10 mouse cellular contexts compared by ENCODE assay signal in the genomic region with DNA sequence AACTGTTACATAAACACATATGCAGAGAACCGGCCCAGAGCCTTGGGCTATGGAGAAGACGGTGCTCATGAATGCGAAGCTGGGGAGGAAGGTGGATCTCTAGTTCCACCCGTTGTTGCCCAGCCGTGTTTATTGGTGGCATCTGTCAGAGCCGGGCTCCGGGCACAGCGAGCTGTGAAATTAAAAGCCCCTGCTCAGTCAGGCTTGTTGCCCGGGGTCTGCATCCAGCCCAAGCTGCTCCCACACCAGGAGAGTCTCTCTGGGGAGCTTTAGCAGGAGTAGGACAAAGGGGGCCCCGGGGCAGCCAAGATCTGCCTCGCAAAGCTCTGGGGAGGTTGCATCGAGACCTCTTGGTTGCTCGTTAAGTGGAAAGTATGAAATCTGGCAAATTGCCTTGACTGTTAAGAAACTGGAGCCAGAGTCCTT. TPM values are rescaled to one million over a fixed set of nuclear protein-coding genes. Genes with fewer than 3 reads are reported as not detected.
DNase-seq lines count a peak whose midpoint lies in the region; ATAC-seq and TF ChIP-seq lines count a peak whose summit lies in the region.
"Had no signal": no experiment of that assay in that cellular context is flagged by ENCODE, and none has a peak within 500 bp of the region (broad histone marks: within the 10 kb centered on the region; RNA-seq: fewer than 3 reads in every experiment).

No protein-coding gene starts in this region.

- H3K4me2 ChIP-seq in forebrain, embryonic 15.5 days (replicated peaks): no peak overlapping the region
- peak overlapping the region; percentile 58 for H3K4me2 ChIP-seq in kidney, embryonic 15.5 days
- no peak overlapping the region for H3K4me2 ChIP-seq in midbrain, postnatal 0 days (ENCODE audit: low read depth, low read length, poor library complexity, severe bottlenecking)

- peak; percentile 56 for ATAC-seq in forebrain, embryonic 15.5 days (replicated peaks)
- ATAC-seq in kidney, embryonic 15.5 days (replicated peaks; ENCODE audit: low FRiP score): peak; percentile 65
- no peak for ATAC-seq in midbrain, postnatal 0 days (ENCODE audit: low FRiP score)
- ATAC-seq in CD4-positive, CD25-positive, alpha-beta regulatory T cell, adult 4 months: no peak

- no peak overlapping the region for H3K9ac ChIP-seq in forebrain, embryonic 15.5 days (replicated peaks)
- peak overlapping the region; percentile 31; the same call in 1 of the 2 replicates for H3K9ac ChIP-seq in kidney, embryonic 15.5 days
- H3K9ac ChIP-seq in midbrain, postnatal 0 days (replicated peaks; ENCODE audit: low read length, poor library complexity, severe bottlenecking): 0 out of 2 replicates have a peak overlapping the region, but pooled peaks have one; percentile 5

- 20% methylated on average over 13 of the region's 13 CpGs for WGBS in forebrain, embryonic 15.5 days
- WGBS in kidney, embryonic 15.5 days: 25% methylated on average over 13 of the region's 13 CpGs
- WGBS in midbrain, postnatal 0 days: 30% methylated on average over 13 of the region's 13 CpGs

- H3K9me3 ChIP-seq in forebrain, embryonic 15.5 days: no peaks in the 10 kb centered on the region
- H3K9me3 ChIP-seq in kidney, embryonic 15.5 days (replicated peaks): no peaks in the 10 kb centered on the region
- H3K9me3 ChIP-seq in midbrain, postnatal 0 days (ENCODE audit: low read length): no peaks in the 10 kb centered on the region
- H3K9me3 ChIP-seq: megakaryocyte, embryonic 14.5 days had no signal

- H3K27me3 ChIP-seq in forebrain, embryonic 15.5 days: no peaks in the 10 kb centered on the region
- H3K27me3 ChIP-seq in kidney, embryonic 15.5 days: no peaks in the 10 kb centered on the region
- H3K27me3 ChIP-seq in midbrain, postnatal 0 days (ENCODE audit: insufficient read depth, low read length): no peaks in the 10 kb centered on the region
- H3K27me3 ChIP-seq: megakaryocyte, embryonic 14.5 days had no signal

- H3K27ac ChIP-seq in forebrain, embryonic 15.5 days (replicated peaks): peak overlapping the region; percentile 44
- peak overlapping the region; percentile 81 for H3K27ac ChIP-seq in kidney, embryonic 15.5 days
- peak overlapping the region; percentile 13 for H3K27ac ChIP-seq in midbrain, postnatal 0 days (ENCODE audit: low read depth, low read length)

- no peak overlapping the region for H3K4me3 ChIP-seq in forebrain, embryonic 15.5 days
- H3K4me3 ChIP-seq in kidney, embryonic 15.5 days (replicated peaks): 0 out of 2 replicates have a peak overlapping the region, but pooled peaks have one; percentile 8
- no peak overlapping the region for H3K4me3 ChIP-seq in midbrain, postnatal 0 days (ENCODE audit: low read depth, low read length)
- H3K4me3 ChIP-seq: megakaryocyte, embryonic 14.5 days had no signal

- H3K36me3 ChIP-seq in forebrain, embryonic 15.5 days: no peaks in the 10 kb centered on the region
- H3K36me3 ChIP-seq in kidney, embryonic 15.5 days: 0 out of 2 replicates have a peak, but pooled peaks cover 3% of the 10 kb centered on the region
- 0 out of 2 replicates have a peak, but pooled peaks cover 10% of the 10 kb centered on the region for H3K36me3 ChIP-seq in midbrain, postnatal 0 days (ENCODE audit: insufficient read depth, low read length)

- peaks cover 20% of the 10 kb centered on the region for H3K4me1 ChIP-seq in forebrain, embryonic 15.5 days
- peaks cover 29% of the 10 kb centered on the region for H3K4me1 ChIP-seq in kidney, embryonic 15.5 days
- peaks cover 8% of the 10 kb centered on the region for H3K4me1 ChIP-seq in midbrain, postnatal 0 days (ENCODE audit: insufficient read depth, low read length)

- DNase-seq in kidney, adult 18-20 months: peak; percentile 39
- no peak for DNase-seq in kidney, adult 11 months
- DNase-seq in midbrain, postnatal 0 days (ENCODE audit: low spot score): peak; percentile 69
- no peak for DNase-seq in cerebellum, adult 11-12 months
- no peak for DNase-seq in thymus, adult 18-20 months
- DNase-seq: cerebellum, postnatal 36 days had no signal

- no peak for TF ChIP-seq CTCF in midbrain, postnatal 0 days (IDR thresholded peaks at IDR 0.05)

RNA-seq across cellular contexts. Expression of a gene that starts 22.2 kb away (rescaled TPM):
- 11.4 and 12.4 TPM in 2 replicates for polyA plus RNA-seq in forebrain, embryonic 15.5 days (2015; fragmentation: Nextera tagmentation; extraction: Ambion mirVana)
- polyA plus RNA-seq in kidney, embryonic 15.5 days (2015; fragmentation: Nextera tagmentation; extraction: Ambion mirVana): 3.0 and 3.6 TPM in 2 replicates
- 37.2 and 47.8 TPM in 2 replicates for total RNA-seq in midbrain, postnatal 0 days (2014; rRNA removed)
- 41.7 and 45.3 TPM in 2 replicates for polyA plus RNA-seq in midbrain, postnatal 0 days (2015; fragmentation: Nextera tagmentation; extraction: Ambion mirVana)
- polyA plus RNA-seq in CD4-positive, CD25-positive, alpha-beta regulatory T cell, adult 4 months (2017; shearing (Covaris generic)): 100 to 1,000 TPM in 1 of 2 experiments, 10 to 100 TPM in 1; 80.6 to 101 TPM

RNA-seq across cellular contexts. Expression of a gene that starts 31.7 kb away (rescaled TPM):
- polyA plus RNA-seq in forebrain, embryonic 15.5 days (2015; fragmentation: Nextera tagmentation; extraction: Ambion mirVana): 13.6 and 13.7 TPM in 2 replicates
- 11.0 and 11.1 TPM in 2 replicates for polyA plus RNA-seq in kidney, embryonic 15.5 days (2015; fragmentation: Nextera tagmentation; extraction: Ambion mirVana)
- 5.3 and 5.9 TPM in 2 replicates for total RNA-seq in midbrain, postnatal 0 days (2014; rRNA removed)
- 7.2 and 8.8 TPM in 2 replicates for polyA plus RNA-seq in midbrain, postnatal 0 days (2015; fragmentation: Nextera tagmentation; extraction: Ambion mirVana)
- 10 to 100 TPM; 17.1 to 20.8 TPM for polyA plus RNA-seq in CD4-positive, CD25-positive, alpha-beta regulatory T cell, adult 4 months (2017; shearing (Covaris generic))

RNA-seq across cellular contexts. Expression of a gene that starts 42.1 kb away (rescaled TPM):
- 16.0 and 16.9 TPM in 2 replicates for polyA plus RNA-seq in forebrain, embryonic 15.5 days (2015; fragmentation: Nextera tagmentation; extraction: Ambion mirVana)
- 15.3 and 19.2 TPM in 2 replicates for polyA plus RNA-seq in kidney, embryonic 15.5 days (2015; fragmentation: Nextera tagmentation; extraction: Ambion mirVana)
- 13.3 and 16.2 TPM in 2 replicates for total RNA-seq in midbrain, postnatal 0 days (2014; rRNA removed)
- polyA plus RNA-seq in midbrain, postnatal 0 days (2015; fragmentation: Nextera tagmentation; extraction: Ambion mirVana): 17.1 and 19.7 TPM in 2 replicates
- polyA plus RNA-seq in CD4-positive, CD25-positive, alpha-beta regulatory T cell, adult 4 months (2017; shearing (Covaris generic)): 1 to 10 TPM; 3.4 to 4.3 TPM

RNA-seq across cellular contexts. Expression of a gene that starts 58.9 kb away (rescaled TPM):
- 82.0 and 82.9 TPM in 2 replicates for polyA plus RNA-seq in forebrain, embryonic 15.5 days (2015; fragmentation: Nextera tagmentation; extraction: Ambion mirVana)
- 82.5 and 90.5 TPM in 2 replicates for polyA plus RNA-seq in kidney, embryonic 15.5 days (2015; fragmentation: Nextera tagmentation; extraction: Ambion mirVana)
- total RNA-seq in midbrain, postnatal 0 days (2014; rRNA removed): 26.1 and 26.5 TPM in 2 replicates
- polyA plus RNA-seq in midbrain, postnatal 0 days (2015; fragmentation: Nextera tagmentation; extraction: Ambion mirVana): 76.3 and 81.8 TPM in 2 replicates
- polyA plus RNA-seq in CD4-positive, CD25-positive, alpha-beta regulatory T cell, adult 4 months (2017; shearing (Covaris generic)): 10 to 100 TPM; 36.5 to 41.5 TPM

Comparison
In these comparisons a context has a peak if more than half of its experiments do, and no peak if none do; other contexts are left out.
1. DNase-seq: peak in kidney, adult 18-20 months (single experiment) and midbrain, postnatal 0 days (single experiment); none in kidney, adult 11 months (single experiment), cerebellum, adult 11-12 months (single experiment) and thymus, adult 18-20 months (0 of 2).
2. ATAC-seq: peak in forebrain, embryonic 15.5 days (single experiment) and kidney, embryonic 15.5 days (single experiment); none in midbrain, postnatal 0 days (single experiment) and CD4-positive, CD25-positive, alpha-beta regulatory T cell, adult 4 months (single experiment).
3. H3K27ac ChIP-seq: peak in every context shown above with its lines; median percentile 81 in kidney, embryonic 15.5 days; 44 in forebrain, embryonic 15.5 days; 13 in midbrain, postnatal 0 days.